Mouse (Mus musculus): ENCODE results near the gene Panx2. TPM values are rescaled to one million over a fixed set of nuclear protein-coding genes. Genes with fewer than 3 reads are reported as not detected.

Gene Panx2
- total RNA-seq, 2 experiments from 2014 or later: 1.1 to 1.2 TPM

DNA sequence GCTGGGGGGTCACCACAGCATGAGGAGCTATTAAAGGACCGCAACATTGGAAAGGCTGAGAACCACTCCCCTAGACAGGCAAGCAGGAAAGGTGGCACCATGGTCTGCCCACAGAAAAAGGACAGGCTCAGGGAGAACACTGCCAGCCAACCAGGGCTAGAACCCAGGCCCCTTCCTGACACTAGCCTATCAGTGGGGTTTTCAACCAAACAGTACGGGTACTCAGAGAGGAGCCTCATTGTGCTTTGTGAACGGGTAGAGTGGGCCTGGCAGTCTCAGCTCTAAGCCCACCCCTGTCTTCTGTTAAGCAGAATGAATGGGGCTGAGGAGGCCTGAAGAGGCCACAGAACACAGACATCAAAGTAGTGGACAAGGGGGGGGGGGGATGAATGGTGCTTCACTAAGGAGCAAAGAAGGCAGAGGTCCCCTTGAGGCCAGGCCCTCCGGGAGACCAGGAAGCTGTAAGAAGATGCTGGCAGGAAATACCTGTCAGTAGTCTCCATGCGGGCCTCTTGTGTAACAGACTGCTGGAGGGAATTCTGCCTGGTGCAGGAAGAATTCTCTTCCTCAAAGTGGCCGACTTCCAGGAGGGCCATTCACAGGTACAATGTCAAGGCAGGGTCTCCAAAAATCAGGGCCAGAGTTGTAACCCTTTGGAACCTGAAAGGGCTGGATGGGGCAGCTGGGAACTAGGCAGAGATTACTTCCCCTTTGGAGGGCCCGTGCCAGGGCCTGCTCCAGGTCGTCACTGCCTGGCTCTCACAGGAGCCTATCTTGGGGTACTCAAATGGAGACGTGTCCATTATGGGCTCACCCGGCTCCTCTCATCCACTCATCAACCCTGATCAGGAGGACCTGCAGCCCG, 15.3 kb downstream of the Panx2 start, which contains the start of gene Trabd:
Gene Trabd, plus strand, starts transcription at position 512 of the 865 bp plus-strand sequence.
- intact Hi-C loops (cut with DNase I): loop anchor here (5.0 kb wide), 2 partner anchors 137 to 248 kb away; partner anchors contain the start of gene Ppp6r2
- peak; percentile 38 to 41 for DNase-seq

DNA sequence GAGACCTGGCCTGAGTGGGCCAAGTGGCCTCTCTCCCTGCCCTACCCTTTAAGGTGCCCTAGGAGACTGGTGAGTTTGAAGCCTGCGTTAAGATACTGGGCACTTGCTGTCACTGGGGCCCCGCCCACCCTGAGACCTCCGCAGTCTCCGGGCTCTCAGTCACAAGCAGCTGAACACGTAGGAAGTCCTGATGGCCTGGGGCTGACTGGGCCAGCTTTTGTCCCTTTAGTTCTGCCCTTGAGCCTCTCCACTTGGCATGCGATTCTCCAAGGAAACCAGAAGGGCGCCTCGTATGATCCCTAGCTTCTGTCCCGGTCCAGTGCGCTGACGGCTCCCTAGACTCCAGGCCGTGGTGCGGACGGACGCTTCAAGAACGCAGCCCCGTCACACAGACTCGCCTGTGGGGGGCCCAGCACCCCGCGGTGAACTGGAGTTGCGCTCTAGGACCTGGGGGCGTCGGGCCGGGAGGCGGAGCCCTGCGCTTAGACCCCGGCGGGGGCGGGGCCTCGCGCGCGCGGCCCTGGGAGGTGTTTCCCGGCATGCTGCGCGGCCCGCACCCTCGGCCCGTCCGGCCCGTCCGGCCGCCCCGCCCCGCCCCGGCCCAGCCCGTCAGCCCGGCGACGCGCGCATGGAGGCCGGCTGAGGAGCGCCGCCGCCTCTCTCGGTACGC, 16.1 kb downstream of the Panx2 start:
- DNase-seq: peak; percentile 92 to 93
- intact Hi-C loops (cut with DNase I): loop anchor here (5.0 kb wide), 2 partner anchors 137 to 248 kb away; partner anchors contain the start of gene Ppp6r2

DNA sequence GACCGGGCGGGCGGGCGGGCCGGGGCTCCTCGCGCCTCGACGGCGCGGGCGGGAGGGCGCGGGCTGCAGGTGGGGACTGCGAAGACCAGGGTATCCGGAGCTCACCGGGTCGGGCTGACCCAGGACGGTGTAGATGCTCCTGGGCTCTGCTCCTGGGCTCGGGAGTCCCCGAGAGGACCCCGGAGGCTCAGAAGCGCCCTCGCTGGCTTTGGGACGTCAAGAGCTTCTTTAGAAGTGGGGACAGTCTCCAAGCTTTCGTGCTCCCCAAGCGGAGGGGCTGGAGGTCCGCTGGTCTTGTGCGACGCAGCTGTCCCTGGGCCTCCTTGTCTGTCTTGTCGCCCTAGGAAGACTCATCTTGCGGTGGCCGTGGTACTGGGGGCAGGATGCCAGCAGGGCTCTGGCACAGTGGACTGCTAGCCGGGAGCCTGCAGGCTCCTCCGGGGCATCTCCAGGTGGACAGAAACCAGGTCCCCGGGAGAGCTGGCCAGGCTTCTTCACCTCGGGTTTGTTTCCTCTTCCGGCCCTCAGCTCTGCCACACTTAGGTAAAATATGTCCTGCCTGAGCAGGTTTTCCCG, 16.7 kb downstream of the Panx2 start:
- intact Hi-C loops (cut with DNase I): loop anchor here (5.0 kb wide), 2 partner anchors 136 to 249 kb away; partner anchors contain the start of gene Ppp6r2
- peak; percentile 58 to 69 for DNase-seq

DNA sequence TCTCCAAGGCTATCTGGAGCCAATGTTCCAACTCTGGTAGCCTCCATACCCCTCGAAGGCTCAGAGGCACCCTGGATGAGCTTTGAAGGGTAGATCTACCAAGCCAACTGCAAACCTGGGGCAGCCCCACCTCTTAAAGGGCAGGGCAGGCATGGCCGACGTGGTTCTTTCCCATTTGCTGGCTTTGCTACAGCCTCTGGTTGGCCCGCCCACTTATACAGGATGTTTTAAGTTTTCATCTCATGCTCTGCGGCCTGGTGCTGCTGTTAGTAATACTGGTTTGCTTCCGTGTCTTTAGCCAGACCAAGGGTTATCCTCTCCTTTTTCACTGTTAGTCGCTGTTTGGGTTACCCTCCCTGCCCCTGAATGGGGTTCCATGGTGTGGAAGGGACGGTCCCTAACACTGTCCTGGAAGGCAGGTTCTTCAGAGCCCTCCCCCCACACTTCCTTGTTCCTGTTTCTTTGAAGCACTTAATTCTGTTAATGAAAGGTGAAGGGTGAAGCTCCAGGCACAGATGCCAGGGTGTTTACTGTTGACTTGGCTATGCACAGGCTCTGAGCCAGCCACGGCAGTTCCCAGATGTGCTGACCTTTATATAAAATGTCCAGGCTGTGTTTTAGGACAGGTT, 18.8 kb downstream of the Panx2 start:
- intact Hi-C loops (cut with DNase I): loop anchor here (5.0 kb wide), 2 partner anchors 134 to 251 kb away; partner anchors contain the start of gene Ppp6r2
- peak; percentile 48 to 65 for DNase-seq

DNA sequence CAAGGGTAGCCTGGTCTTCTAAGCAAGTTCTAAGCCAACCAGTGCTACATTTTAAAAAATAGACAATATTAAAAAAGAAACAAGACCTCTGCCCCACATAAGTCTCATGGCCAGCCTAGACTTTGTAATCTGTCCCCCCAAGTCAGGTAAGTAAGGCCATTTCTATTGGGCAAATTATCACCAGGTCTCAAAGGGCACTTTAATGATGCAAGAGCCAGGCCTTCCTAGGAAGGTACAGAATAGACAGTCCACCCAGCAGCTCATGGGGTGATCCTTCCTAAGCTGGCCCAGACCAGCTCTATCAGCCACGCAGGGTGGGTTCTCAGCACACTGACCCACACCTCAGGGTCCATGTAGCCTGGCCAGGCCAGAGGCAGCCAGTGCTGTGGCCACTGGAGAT, 24.4 kb downstream of the Panx2 start:
- DNase-seq: no peak
- intact Hi-C loops (cut with DNase I): no loop called here

DNA sequence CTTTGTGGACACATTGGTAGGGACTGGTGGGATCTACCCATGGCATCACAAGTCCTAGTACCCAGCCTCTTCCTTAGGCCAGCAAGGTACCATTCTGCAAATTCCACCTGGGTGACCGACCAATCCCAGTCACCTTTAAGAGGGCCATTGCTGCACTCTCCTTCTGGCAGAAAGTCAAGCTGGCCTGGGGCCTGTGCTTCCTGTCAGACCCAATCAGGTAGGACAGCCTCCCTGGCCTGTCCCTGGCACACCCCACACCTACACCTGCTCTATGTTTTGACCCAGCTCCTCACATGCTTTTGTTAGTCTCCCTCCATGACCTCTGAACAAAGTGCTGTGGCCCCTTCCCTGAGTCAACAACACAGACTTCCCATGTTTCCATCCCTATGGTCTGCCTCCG, 25.3 kb downstream of the Panx2 start:
- intact Hi-C loops (cut with DNase I): no loop called here

DNA sequence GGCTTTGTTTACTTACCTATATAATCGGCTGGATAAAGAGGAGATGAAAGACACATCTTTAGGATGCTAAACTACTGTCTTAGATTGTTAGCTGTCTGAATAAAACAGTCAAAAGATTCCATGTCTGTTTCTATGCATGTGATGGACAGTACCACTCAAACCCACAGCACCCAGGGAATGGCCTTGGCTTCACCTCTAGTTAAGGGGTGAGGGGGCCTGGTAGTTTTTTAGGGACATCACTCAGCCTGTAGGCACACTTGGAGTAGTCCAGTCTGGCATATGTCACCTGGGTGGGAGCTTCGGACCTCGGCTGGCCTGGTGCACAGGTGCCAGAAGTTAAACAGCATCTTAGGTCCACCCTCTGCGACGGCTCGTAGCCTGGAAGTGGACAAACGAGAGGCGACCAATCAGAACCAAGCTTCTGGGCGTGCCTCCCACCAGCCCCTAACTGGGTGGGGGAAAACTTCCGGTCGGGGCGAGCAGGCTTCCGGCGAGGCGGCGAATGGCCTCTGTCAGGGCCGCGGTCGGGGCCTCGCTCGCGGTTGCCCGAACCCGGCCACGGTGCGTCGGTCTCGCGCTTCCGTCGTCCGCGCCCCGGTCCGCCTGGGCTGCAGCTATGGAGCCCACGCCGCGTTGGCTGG, 29.2 kb downstream of the Panx2 start, which contains the start of gene Selenoo:
Gene Selenoo, plus strand, starts transcription at position 478 of the 641 bp plus-strand sequence.
- intact Hi-C loops (cut with DNase I): no loop called here

More for the DNA sequence above, 25.3 kb downstream of the Panx2 start:
- no peak for DNase-seq

DNA sequence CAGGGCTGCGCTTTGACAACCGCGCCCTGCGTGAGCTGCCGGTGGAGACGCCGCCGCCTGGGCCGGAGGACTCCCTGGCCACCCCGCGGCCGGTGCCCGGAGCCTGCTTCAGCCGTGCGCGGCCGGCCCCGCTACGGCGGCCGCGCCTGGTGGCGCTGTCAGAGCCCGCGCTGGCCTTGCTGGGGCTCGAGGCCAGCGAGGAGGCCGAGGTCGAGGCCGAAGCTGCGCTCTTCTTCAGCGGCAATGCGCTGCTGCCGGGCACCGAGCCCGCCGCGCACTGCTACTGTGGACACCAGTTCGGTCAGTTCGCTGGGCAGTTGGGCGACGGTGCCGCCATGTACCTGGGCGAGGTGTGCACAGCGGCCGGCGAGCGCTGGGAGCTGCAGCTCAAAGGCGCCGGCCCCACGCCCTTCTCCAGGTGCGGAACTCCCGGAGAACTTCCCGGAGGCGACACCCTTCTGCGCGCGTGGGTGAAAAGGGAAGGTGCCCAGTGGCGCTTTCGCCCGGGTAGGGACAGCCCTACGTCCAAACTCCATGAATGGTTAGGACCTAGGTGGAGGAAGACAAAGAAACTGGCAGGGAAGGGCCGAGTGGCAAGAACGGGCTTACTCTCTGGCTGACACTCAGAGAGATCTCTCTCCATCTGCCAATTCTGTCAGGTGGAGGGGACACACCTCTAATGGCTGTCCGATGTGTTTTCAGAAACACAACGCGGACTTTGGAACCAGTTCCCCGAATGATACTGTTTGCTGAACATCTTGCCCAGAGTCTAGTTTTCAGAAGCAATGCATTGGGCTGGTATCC, 29.9 kb downstream of the Panx2 start:
- intact Hi-C loops (cut with DNase I): no loop called here
- DNase-seq: no peak

More for the DNA sequence above, 29.2 kb downstream of the Panx2 start, which contains the start of gene Selenoo:
- DNase-seq: peak; percentile 94 to 95

DNA sequence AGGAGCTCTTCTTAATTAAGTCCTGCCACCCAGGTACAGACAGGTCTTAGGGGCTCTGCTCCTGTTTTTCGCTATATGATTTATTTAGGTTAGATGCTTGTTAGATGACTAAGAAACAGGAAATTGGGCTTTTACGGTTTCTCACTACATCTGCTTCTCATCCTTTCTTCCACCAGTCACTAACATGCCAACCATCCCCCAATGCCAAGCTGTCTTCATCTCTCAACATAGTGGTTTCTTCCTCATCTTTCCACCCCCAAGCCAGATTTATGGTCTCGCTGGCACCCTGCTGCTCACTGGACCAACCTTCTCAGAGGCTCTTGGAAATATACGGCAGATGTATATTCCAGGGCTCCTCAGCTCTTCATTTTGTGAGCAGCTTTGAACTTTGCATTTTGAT, 31.1 kb downstream of the Panx2 start:
- intact Hi-C loops (cut with DNase I): no loop called here
- no peak for DNase-seq

DNA sequence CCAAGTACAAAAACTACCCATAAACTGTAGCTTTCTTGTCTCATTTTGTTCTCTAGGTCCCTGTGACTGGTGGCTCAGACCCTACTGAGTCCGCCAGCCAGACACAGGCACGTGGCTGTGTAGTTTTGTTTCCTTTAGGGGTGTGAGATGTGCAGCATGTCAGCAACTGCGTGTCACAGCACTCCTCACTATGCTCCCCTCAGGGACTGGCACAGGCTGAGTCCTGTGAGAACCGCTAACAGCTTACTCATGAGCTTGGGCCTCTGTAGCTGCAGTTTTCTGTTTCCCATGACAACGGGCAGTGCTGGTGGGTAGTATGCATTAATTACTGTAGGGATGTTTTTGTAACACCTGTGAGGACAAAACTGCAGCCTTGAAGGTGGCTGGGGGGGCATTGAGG, 32.6 kb downstream of the Panx2 start:
- intact Hi-C loops (cut with DNase I): no loop called here
- DNase-seq: no peak

DNA sequence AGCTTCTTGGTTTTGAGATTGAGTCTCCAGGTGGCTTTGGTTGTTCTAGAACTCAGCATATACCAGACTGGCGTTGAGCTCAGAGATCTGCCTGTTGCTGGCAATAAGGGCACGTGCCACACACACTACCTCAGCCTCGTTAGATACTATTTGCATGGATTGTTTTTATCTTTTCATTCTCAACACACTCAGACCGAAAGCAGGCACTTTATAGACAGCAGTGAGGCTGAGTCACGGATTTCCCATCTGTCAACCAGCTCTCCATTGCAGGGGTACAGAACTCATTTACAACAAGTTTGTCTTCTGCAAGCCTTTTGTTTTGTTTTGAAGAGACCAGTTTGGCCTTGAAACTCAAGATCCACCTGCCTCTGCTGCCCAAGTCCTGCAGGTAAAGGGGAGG, 37.9 kb downstream of the Panx2 start:
- intact Hi-C loops (cut with DNase I): no loop called here
- DNase-seq: no peak

DNA sequence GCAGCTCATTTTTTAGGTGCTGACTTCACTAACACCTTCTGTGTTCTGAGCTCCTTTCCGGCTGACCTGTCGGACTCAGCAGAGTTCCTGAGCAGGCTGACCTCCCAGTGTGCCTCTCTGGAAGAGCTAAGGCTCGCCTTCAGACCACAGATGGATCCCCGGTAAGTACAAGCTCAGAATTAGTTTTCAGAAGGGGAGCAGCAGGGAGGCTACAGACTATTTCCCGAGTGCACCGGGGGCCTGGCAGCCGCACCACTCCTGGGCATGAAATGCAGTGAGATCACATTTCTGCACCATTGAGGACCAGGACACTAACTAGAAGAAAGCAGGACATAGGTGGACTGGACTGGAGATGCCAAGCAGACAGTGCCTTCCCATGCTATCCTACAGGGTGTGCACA, 39.1 kb downstream of the Panx2 start:
- intact Hi-C loops (cut with DNase I): no loop called here
- no peak for DNase-seq

DNA sequence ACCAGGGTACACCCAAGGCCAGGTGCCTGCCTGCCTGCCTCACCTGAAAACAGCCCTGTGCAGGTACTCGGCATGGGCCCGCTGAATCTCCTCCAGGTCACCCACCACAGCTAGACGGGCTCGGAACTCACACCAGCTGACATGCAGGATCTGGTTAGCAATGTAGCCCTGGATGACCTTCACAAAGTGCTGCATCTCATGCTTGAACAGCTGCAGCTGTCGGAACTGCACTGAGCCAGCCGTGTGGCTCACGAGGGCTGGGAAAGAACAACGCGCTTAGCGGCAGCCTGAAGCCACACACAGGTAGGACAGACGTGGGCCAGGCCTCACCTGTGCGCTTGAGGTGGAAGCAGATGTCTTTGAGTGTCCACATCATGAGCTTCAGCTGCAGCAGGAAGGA, 41.3 kb downstream of the Panx2 start:
- no peak for DNase-seq
- intact Hi-C loops (cut with DNase I): no loop called here

DNA sequence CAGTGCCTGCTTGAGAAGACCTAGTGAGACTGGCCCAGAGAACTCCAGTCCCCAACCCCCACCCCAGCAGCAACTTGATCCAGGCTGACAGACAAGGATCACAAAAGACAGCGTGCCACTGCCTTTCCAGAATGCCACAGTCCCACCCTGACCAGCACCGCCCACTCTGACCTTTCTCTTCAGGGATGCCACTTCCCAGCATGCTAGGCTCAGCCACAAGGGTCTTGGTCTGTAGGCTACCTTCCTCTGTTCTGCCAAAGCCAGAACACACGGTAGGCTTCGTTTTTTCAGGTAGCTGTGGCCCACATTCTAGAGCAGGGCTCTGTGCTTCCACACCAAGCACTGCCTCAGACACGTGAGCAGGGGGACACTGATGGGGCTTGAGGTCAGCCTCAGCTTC, 43.1 kb downstream of the Panx2 start:
- DNase-seq: no peak
- intact Hi-C loops (cut with DNase I): no loop called here

DNA sequence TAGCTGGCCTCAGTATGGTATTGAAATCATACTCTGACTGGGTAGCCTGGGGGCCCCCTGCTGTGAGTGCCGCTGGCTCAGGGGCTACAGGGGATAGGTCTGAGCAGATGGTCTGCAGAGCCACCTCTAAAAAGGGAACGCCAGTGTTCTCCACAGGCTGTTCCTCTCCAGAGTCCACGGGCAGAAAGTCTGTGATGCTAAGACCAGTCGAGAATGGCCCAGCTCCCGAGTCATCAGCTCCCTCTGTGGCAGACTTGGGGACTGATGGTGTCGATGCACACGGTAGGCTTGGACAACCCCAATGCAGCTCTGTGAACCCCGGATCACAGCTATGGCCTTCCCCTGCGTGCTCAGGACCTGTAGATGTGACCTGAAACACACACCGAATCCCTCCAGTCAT, 44.4 kb downstream of the Panx2 start:
- intact Hi-C loops (cut with DNase I): no loop called here
- DNase-seq: no peak

DNA sequence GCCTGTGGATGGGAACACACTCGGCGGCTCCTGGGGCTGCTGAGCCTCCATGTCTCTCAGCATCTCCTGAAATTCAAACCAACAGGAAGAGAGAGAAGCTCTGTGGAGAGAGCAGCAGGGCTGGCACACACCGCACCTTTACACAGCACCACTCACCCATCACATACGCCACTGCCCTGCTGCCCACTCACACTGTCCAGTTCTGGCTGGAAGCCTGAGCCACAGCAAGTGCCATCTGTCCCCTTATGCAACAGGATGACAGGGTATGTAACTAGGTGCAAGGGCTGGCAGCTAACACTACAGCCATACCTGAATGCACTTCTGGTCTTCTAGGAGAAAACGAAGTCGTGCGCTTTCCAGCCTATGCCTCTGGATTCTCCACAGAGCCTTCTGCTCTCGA, 44.9 kb downstream of the Panx2 start:
- intact Hi-C loops (cut with DNase I): no loop called here
- DNase-seq: no peak

DNA sequence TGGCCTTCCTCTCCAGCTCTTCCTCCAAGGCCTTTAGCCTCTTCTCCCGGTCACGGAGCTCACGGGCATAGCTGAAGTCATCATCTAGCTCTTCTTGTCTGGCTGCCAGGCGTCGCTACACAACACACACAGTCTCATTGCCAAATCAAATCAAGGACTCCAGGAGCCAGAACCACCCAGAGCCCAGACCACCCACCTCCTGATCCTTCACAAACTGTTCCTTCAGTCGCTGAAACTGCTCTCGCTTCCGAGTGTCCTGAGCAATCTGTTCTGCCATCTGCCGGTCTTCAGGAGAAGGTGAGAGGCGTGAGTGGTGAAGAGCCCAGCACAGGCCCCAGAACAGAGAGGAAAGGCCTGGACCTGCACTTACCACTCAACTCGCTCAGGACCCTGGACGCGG, 46.5 kb downstream of the Panx2 start:
- intact Hi-C loops (cut with DNase I): no loop called here
- DNase-seq: no peak

DNA sequence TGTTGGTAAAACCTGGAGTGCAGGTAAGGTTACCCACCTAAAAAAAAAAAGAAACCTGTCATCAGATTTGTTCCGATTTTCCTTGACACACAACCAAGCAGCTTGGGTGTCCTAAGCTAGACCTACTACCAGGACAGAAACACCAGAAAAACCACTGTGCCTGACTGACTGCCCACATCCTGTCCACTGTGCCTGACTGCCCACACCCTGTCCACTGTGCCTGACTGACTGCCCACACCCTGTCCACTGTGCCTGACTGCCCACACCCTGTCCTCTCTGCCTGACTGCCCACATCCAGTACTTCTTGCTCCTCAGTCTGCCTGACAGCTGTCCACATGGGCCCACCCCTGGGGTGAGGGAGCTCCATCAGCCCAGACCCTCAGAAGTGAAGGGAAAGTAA, 47.4 kb downstream of the Panx2 start:
- DNase-seq: no peak
- intact Hi-C loops (cut with DNase I): no loop called here

DNA sequence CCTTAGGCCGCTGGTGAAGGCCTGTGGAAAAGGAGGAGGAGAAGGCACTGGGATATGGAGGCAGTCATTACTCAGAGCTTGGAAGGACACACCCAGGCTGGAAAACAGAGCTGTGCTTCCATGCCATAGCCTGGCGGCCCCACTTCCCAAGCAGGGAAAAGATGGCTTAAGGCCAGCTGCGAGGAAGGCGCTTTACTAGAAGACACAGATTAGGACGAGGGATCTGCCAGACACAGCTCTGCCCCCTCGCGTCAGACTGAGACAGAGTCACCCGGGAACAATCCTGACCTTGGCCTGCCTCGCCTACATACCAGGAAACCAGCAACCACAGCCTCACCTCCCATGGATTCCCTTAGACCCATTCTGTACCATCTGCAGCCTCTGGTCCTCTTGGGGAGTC, 50.6 kb downstream of the Panx2 start:
- intact Hi-C loops (cut with DNase I): loop anchor here (5.0 kb wide), 1 partner anchor 178 kb away; no protein-coding TSS in a partner anchor
- DNase-seq: peak; percentile 61 to 67
